Mouse (Mus musculus): ENCODE results near the gene Amy2a1. TPM values are rescaled to one million over a fixed set of nuclear protein-coding genes. Genes with fewer than 3 reads are reported as not detected.
"Not testable (repeated sequence)": the region's sequence is repeated elsewhere in the genome, so short reads cannot be mapped to it uniquely, and the experiment has no call there.

Amy2a1 gene
- polyA plus RNA-seq (2014; fragmentation: Nextera tagmentation; extraction: Ambion mirVana) = not detected in 2 replicates

DNA sequence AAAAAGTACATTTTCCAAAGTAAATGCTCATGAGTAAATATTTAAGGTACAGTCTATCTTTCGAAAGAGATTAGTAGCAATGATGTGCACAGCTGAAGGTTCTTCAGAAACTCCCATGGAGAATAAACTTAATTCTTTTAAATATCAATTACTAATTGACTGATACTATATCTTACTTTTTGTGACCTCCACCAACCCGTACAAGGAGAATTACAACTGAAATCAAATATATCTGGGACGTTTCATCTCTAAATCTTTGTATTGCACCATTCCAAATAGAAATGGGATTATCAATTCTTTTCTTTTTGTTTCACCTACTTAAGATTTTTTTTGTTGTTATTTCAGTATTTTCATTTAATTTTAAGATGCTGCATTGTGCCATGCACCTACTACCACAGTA is at the start of gene Amy2a1:
Gene Amy2a1, minus strand, starts transcription at position 101 of the 400 bp plus-strand sequence.
- not testable (repeated sequence) for H3K27me3 ChIP-seq (ENCODE audit: control insufficient read depth, insufficient read depth, low read length); H3K9ac ChIP-seq (ENCODE audit: low read length); H3K27ac ChIP-seq (ENCODE audit: low read depth, low read length); DNase-seq (ENCODE audit: low spot score); H3K36me3 ChIP-seq (ENCODE audit: control insufficient read depth, insufficient read depth, low read length); ATAC-seq (replicated peaks; ENCODE audit: low FRiP score); H3K4me2 ChIP-seq (ENCODE audit: low read depth, low read length, severe bottlenecking); H3K4me1 ChIP-seq (replicated peaks; ENCODE audit: control insufficient read depth, insufficient read depth, low read length); H3K9me3 ChIP-seq (ENCODE audit: control insufficient read depth, low read length); H3K4me3 ChIP-seq (ENCODE audit: low read depth, low read length)
- 86% methylated on average over 2 of the region's 3 CpGs for WGBS

DNA sequence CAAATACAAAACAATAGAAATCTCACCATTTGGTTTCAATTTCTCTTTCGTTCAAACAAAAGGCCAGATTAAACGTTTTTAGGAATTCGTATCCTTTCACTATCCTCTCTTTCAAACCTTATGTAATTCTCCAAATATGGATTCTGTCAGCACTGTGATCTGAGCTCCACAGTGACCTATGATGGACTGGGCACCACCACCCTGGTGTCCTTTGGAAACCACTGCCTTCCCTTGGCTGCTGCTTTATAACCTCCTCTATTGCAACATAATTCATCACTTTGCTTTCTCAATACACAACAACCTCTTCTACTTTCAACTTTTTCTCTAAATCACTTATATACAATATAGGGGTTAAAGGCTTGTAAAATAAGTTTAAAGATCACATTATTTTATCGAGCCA is 42.4 kb upstream of the Amy2a1 start:
- no peaks in the 10 kb centered on the region for H3K27me3 ChIP-seq (ENCODE audit: control insufficient read depth, insufficient read depth, low read length)
- no peaks in the 10 kb centered on the region for H3K36me3 ChIP-seq (ENCODE audit: control insufficient read depth, insufficient read depth, low read length)
- ATAC-seq (replicated peaks; ENCODE audit: low FRiP score) (no peak), DNase-seq (ENCODE audit: low spot score) (no peak)
- H3K4me3 ChIP-seq (ENCODE audit: low read depth, low read length) = no peak overlapping the region
- H3K9ac ChIP-seq (ENCODE audit: low read length) = no peak overlapping the region
- no peak overlapping the region for H3K27ac ChIP-seq (ENCODE audit: low read depth, low read length)
- H3K4me2 ChIP-seq (ENCODE audit: low read depth, low read length, severe bottlenecking) = no peak overlapping the region
- H3K9me3 ChIP-seq (ENCODE audit: control insufficient read depth, low read length) = no peaks in the 10 kb centered on the region
- 83% methylated on average over 4 of the region's 4 CpGs for WGBS
- H3K4me1 ChIP-seq (replicated peaks; ENCODE audit: control insufficient read depth, insufficient read depth, low read length) = no peaks in the 10 kb centered on the region

DNA sequence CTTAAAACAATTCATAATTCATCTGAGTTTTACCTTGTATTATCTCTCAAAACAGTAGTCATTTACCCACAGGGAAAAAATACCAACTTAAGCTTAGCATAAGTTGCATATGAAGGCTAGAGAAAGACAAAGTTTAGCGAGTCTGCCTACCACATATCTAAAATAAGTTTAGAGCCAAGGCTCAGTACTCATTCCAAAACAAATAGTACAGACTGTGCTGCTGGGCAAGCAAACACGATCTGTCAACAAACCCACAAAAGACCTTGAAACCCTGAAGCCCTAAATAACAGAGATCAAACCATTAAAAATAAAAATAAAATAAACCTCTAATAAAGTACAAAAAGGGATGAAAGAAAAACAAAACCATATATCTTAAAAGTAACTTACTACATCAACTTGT is 41.9 kb upstream of the Amy2a1 start:
- Histone ChIP-seq H3K9me3 (ENCODE audit: control insufficient read depth, low read length) (no peaks in the 10 kb centered on the region), H3K27ac (ENCODE audit: low read depth, low read length) (no peak overlapping the region), H3K9ac (ENCODE audit: low read length) (no peak overlapping the region), H3K36me3 (ENCODE audit: control insufficient read depth, insufficient read depth, low read length) (no peaks in the 10 kb centered on the region), H3K4me2 (ENCODE audit: low read depth, low read length, severe bottlenecking) (no peak overlapping the region), H3K27me3 (ENCODE audit: control insufficient read depth, insufficient read depth, low read length) (no peaks in the 10 kb centered on the region), H3K4me1 (replicated peaks; ENCODE audit: control insufficient read depth, insufficient read depth, low read length) (no peaks in the 10 kb centered on the region), H3K4me3 (ENCODE audit: low read depth, low read length) (no peak overlapping the region)
- WGBS = 85% methylated on average over 2 of the region's 2 CpGs
- DNase-seq (ENCODE audit: low spot score) = no peak
- ATAC-seq (replicated peaks; ENCODE audit: low FRiP score) = no peak

DNA sequence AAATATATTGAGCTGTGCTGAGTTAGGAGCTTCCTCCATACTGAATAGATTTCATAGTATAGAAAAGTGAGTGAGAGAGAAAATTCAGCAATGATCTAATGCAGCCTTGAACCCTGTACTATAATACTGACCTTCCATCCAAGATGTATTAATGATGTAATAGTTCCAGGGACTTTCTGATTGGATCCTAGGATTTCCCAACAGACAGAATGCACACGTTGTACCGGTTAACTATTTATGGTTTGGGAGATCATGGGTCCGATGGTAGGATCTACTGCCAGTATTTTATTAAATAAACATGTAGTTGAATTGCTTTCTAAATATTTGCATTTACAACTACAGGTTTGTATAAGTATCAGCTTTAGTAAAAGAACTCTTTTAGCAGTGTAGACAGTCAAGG is 39.9 kb upstream of the Amy2a1 start:
- ATAC-seq (replicated peaks; ENCODE audit: low FRiP score) = no peak
- 90% methylated on average over 3 of the region's 3 CpGs for WGBS
- H3K4me3 ChIP-seq (ENCODE audit: low read depth, low read length) = no peak overlapping the region
- no peak overlapping the region for H3K4me2 ChIP-seq (ENCODE audit: low read depth, low read length, severe bottlenecking)
- DNase-seq (ENCODE audit: low spot score) = no peak
- no peak overlapping the region for H3K9ac ChIP-seq (ENCODE audit: low read length)
- no peaks in the 10 kb centered on the region for H3K4me1 ChIP-seq (replicated peaks; ENCODE audit: control insufficient read depth, insufficient read depth, low read length)
- H3K9me3 ChIP-seq (ENCODE audit: control insufficient read depth, low read length) = no peaks in the 10 kb centered on the region
- no peak overlapping the region for H3K27ac ChIP-seq (ENCODE audit: low read depth, low read length)
- H3K36me3 ChIP-seq (ENCODE audit: control insufficient read depth, insufficient read depth, low read length) = no peaks in the 10 kb centered on the region
- no peaks in the 10 kb centered on the region for H3K27me3 ChIP-seq (ENCODE audit: control insufficient read depth, insufficient read depth, low read length)

DNA sequence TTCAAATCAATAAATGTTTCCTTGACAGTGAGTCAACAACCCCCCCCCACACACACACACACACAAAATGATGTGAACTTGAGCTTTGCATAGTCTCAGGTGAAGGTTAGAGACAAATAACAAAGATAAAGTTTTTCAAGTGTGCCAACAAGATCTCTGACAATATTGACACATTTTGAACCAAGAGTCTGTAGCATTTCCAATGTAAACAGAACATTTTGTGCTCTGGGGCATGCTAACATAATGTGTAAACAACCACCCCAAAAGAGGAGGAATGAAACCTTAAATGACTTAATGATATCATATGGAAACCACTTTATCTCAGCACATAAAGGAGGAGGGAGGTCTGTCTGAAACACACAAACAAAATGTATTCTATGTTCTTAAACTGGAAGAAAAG is 7.5 kb upstream of the Amy2a1 start:
- Histone ChIP-seq H3K4me2 (ENCODE audit: low read depth, low read length, severe bottlenecking) (no peak overlapping the region), H3K27me3 (ENCODE audit: control insufficient read depth, insufficient read depth, low read length) (no peaks in the 10 kb centered on the region), H3K4me1 (replicated peaks; ENCODE audit: control insufficient read depth, insufficient read depth, low read length) (no peaks in the 10 kb centered on the region), H3K27ac (ENCODE audit: low read depth, low read length) (no peak overlapping the region), H3K4me3 (ENCODE audit: low read depth, low read length) (no peak overlapping the region), H3K9me3 (ENCODE audit: control insufficient read depth, low read length) (no peaks in the 10 kb centered on the region), H3K36me3 (ENCODE audit: control insufficient read depth, insufficient read depth, low read length) (no peaks in the 10 kb centered on the region), H3K9ac (ENCODE audit: low read length) (no peak overlapping the region)
- no peak for DNase-seq (ENCODE audit: low spot score)
- no peak for ATAC-seq (replicated peaks; ENCODE audit: low FRiP score)

Other genes with a start within 250 kb of the Amy2a1 start
- not detected in 2 replicates for gene Amy2a4, start 241.0 kb downstream of the Amy2a1 start, polyA plus RNA-seq (2014; fragmentation: Nextera tagmentation; extraction: Ambion mirVana)
- gene Amy2a3, start 208.4 kb downstream of the Amy2a1 start, polyA plus RNA-seq (2014; fragmentation: Nextera tagmentation; extraction: Ambion mirVana) = not detected in 2 replicates
- gene Amy2a2, start 175.8 kb downstream of the Amy2a1 start, polyA plus RNA-seq (2014; fragmentation: Nextera tagmentation; extraction: Ambion mirVana) = not detected in 2 replicates
- gene Amy1, start 74.3 kb upstream of the Amy2a1 start, polyA plus RNA-seq (2014; fragmentation: Nextera tagmentation; extraction: Ambion mirVana) = 2.4 and 3.8 TPM in 2 replicates
- 46.1 and 51.4 TPM in 2 replicates for gene Rnpc3, start 97.7 kb upstream of the Amy2a1 start, polyA plus RNA-seq (2014; fragmentation: Nextera tagmentation; extraction: Ambion mirVana)